Mouse (Mus musculus) G1E-ER4 (cell line): Measurements from ENCODE around the gene Zbtb38. TPM values are rescaled to one million over a fixed set of nuclear protein-coding genes. Genes with fewer than 3 reads are reported as not detected.

Source experiments
- GATA1 ChIP-seq: IDR thresholded peaks from one replicate; pipeline ENCODE4 v1.8.0; 2012; ENCODE audit warnings: low read length, inconsistent platforms
- polyA plus RNA-seq: library from polyadenylated mRNA; stranded (reverse); fragments of >175 nt; gene quantifications from 2 replicates; pipeline ENCODE4 v1.2.3, GENCODE M21; 2012

Zbtb38 gene
- polyA plus RNA-seq, 1 experiment: 2.1 TPM

DNA sequence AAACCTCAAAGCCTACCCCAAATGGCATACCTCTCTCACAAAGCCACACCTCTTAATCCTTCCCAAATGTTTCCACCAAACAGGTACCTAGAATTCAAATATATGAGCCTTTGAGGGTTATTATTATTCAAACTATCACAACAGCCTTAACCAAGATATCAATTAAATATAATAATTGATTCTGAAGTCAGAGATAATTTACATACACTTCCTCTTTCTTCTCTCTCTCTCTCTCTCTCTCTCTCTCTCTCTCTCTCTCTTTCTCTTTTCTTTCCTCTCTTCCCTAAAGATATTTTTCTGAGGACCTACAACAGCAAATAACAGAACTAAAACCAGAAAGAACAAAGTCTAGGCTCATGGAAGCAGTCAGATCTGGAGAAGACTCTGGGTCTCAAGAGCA, 15.2 kb upstream of the Zbtb38 start:
- no peak for TF ChIP-seq GATA1

DNA sequence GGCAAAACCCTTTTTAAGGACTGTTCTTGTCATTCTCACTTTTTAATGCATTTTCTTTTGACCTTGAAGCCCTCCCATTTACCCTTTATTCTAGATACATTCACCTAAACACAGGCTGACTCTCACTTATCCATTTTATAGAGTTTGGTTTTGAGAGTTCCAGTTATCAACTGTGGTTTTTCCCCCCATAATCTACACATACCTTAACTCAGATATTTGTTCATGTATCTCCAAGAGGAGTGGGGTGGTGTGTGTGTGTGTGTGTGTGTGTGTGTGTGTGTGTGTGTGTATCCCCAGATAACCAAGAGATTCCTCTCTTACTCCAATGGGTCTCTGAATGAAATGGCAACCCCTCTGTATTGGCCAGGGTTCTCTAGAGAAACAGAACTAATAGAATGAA, 13.4 kb upstream of the Zbtb38 start:
- no peak for TF ChIP-seq GATA1

DNA sequence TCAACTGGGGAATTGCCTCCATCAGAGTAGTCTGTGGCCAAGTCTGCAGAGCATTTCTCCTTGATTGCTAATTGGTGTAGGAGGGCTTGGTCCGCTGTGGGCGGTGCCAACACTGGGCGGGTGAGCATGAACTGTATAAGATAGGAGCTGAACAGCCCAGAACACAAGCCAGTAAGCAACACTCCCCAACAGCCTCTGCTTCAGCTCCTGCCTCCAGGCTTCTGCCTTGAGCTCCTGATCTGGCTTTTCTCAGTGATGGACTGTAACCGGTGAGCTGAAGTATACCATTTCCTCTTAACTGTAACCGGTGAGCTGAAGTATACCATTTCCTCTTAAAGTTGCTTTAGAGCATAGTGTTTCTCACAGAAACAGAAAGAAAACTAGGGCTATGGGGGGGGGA, 12.8 kb upstream of the Zbtb38 start:
- TF ChIP-seq GATA1: no peak

DNA sequence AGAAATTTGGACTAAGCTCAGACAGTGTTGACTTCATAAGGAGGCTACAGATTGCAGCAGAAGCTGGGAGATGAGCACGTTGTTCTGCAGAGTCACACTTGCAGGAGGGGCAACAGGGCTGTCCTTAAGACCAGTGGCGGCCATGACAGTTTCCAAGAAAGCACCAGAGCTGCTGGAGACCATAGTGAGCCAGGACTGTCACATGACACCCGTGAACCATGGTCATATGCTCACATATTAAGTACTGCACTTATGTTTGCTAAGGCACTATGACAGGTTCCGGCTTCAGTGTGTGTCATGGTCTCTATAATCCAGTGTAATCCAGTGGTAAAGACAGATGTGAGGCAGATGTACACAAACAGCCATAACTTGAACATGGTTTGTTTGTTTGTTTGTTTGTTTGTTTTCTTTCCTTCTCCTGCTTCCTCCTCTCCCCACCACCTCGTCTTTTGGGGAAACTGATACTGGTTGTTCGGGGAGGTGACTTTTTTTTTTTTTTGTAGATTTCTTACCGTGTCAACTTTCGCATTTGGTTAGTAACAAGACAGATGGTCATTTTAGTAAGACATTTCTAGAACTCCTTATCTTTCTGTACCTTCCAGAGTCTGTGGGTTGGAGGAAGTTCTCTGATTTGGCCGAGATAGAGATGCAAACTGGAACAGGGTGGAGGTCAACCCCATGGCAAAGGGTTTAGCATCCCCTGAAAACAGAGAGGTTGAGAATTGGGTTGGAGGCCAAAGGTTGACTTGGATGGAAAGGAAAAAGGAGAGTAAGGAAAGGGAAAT, 11.4 kb upstream of the Zbtb38 start:
- peak; percentile 14 for TF ChIP-seq GATA1

DNA sequence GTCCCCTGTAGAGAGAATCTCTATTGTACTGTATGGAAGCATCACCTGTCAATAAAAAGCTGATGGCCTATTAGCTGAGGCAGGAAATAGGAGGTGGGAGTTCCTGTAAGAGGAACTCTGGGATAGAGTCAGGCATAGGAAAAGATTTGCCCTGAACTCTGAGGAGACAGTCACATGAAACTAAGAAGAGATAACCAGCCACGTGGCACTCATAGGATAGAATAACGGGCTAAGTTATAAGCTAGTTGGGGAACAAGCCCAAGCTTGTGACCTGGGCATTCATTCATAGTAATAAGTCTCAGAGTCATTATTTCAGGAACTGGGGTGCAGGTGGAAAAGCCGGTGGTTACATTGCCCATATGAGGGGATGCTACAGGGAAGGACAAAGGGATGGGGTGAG, 10.4 kb upstream of the Zbtb38 start:
- no peak for TF ChIP-seq GATA1

DNA sequence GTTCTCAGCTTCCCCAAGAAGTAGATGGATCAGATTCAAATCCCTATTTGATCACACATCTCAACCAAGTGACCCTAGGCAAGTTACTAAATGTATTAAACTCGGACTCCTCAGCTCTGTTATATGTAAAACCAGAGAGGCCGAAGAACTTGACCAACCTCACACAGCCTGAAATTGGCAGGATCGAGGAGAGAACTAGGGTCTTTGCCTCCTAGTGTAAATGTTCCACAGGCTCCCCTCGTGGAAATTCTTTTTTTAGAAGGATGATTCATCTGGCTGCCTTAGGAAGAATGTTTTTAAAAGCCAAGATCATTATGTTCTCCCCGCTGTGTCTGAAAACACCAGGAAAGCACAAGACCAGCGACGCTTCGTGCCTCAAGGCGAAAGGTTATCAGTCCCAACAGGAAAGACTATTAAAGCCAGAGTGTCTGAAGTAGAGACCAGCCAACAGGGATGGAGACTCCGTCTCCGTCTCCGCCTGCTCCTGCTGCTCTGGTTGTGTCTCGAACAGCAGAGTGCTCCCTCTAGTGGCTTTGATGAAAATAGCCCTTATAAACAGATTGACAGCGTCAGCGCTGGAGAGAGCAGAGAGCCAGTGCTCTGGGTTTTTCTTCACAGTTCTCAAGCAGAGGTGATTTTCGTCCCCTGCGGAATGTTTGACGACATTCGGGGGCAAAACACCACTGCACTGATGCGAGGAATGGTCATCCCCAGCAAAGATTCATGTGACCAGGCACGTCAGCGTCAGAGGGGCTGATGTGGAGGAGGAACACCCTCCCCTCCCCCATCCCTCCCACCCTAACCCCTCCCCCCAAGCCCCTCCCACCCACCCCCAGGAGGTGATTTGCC, 6.3 kb upstream of the Zbtb38 start:
- TF ChIP-seq GATA1: no peak

DNA sequence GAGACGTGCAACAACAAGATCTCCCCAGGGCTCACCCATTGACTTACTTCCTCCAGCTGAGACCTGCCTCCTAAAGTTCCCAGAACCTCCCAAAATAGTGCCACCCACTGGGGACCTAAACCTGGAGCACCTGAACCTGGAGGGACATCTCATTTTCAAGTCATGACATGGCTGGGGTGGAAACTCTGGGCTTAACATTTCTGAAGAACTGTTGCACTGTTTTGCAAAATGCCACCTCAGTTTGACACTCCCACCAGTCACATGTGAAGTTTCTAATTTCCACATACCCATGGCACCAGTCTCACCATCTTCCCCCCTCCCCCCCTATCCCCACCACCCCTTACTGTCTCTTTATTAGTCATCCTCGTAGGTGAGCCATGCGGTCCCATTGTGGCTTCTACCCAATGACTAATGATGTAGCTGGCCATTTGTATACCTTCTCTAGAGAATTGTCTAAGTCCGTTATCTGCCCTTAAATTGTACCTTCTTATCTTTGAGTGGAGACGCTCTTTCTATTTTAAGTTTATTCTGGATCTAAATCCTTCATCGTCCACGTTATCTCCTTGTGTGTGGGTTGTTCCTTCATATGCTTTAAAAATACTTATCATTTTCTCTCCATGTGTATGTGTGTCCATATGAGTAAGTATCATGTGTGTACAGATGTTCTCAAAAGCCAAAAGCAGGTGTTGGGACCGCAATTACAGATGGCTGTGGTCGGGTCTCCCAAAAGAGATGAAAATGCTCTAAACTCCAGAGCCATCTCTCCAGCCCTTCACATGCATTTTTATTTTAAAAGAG, 4.2 kb upstream of the Zbtb38 start:
- no peak for TF ChIP-seq GATA1

DNA sequence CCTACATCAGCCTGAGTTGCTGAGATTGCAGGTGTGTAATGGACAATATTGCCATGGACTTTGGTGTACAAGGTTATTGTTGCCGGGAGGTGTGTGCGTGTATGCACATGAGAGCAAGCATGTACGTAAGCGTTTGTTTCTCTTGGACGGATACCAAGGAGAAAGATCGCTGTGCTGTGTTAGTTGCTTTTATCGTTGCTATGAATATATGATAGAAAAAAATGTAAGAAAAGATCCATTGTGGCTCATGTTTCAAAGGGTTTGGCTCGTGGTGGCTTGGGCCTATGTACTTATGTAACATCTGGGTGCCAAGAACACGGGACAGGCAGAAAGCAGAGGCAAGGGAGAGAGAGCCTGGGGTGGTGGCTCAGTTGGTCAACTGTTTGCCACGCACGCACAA, 3.1 kb upstream of the Zbtb38 start:
- TF ChIP-seq GATA1: no peak

DNA sequence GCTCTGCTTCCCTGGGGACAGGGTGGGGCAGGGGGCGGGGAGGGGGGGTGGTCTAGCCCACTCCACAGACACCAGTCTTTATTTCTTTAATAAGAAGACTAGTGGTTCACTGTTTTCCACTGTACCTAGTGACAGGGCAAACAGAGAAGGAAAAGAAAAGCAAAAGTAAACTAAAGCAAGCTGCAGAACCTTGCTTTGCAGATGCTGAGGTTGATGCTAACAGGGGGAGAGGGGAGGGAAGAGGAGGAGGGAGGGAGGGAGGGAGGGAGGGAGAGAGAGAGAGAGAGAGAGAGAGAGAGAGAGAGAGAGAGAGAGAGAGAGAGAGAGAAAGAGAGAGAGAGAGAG, 2.0 kb upstream of the Zbtb38 start:
- TF ChIP-seq GATA1: no peak

DNA sequence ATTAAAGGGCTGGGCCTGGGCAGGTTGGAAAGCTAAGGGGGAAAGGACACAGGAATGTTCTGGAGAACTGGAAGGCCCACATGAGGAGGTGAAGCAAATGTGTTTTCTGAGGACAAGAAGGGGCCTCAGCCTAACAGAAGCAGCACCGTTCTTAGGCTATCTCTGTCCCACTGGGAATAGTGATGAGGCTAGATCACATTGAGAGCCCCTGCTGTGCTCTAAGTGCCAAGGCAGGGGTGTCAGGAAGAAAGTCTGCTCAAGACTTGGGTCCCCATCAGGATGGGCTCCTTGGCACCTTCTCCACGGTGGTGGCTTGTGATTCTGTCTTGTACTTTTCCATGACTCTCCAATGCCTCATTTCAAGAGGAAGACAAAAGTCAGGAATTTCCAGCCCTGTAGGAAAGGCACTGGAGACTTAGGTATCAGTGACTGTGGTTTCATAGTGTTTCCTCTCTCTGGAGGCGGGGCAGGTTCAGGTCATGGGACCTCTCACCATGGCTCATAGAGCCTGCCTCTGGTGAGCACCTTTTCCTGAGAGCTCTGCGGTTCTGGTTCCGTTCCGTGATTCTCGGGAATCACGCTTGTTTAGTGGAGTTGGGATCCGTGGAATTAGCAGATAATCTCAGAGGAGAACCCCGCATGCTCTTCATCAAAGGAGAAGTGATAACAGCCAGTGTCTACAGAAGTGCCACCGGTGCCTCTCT, 1.4 kb upstream of the Zbtb38 start:
- TF ChIP-seq GATA1: no peak

DNA sequence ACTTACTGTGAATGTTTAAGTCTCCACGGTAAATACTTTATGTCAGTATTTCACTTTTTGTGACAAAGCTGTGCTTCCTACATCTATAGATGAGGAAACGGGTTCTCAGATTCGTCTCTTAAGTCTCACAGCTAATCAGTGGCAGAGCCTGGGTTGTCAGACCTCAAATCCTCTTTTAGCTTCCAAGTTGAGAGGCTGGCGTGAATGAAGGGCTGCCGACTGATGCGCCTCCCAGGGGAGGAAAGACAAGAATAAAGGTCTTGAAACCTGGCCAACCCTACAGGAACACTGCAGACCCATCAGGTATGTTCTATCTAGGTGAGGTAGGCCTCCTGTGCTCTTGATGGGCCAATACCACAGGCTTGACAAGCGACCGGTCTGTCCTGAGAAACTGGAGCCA, 761 bp upstream of the Zbtb38 start:
- no peak for TF ChIP-seq GATA1

DNA sequence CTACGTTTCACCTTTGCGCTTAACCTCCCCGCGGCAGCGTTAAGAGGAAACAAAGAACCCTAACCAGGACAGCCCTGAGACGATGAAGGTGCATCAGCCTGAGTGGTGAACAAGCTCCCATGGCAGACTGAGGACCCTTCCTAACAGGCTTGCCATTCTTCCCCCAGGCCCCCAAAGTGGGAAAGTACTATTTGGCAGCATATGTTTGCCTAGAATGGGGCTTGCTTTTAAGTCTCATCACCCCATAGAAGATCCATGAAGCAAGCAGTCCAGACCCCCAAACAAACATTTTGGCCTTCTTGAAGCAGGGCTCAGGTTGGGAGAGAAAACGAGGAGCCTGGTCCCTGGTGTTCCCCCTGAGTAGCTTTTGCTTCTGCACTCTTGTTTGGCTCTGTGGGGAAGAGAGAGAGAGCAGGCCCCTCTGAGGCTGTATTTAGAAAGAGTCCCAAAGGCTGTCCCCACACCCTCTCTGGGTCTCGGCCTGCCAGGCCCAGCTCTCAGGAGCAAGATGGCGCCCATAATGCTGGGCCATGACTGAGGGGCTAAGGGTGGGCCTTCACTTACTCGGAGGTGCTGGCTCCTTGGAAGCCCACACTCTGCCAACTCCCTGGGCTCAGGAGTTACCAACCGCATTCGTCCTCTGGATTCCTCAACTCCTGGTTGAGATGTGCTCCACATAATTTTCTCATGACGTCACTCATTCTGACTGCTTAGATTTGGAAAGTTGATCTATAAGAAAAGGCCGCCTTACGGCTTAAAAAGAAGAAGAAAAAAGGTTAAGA, 619 bp downstream of the Zbtb38 start:
- no peak for TF ChIP-seq GATA1

DNA sequence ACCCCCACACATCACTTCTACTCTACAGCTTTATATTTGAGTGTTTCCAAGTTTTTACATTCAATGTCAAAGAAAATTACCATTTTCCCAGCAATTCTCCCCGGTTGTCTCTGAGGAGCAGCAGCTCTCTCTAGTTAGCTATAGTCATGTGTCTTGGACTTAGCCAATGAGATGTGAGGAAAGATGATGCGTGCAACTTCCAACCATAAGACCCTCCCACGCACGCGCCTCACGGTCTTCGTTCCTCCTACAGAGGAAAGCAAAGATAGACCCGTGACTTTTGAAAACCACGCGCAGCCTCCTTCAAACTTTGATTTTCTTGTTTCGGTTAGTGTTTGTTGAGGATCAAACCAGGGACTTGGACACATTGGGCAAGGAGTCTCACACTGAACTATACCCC, 2.0 kb downstream of the Zbtb38 start:
- no peak for TF ChIP-seq GATA1

DNA sequence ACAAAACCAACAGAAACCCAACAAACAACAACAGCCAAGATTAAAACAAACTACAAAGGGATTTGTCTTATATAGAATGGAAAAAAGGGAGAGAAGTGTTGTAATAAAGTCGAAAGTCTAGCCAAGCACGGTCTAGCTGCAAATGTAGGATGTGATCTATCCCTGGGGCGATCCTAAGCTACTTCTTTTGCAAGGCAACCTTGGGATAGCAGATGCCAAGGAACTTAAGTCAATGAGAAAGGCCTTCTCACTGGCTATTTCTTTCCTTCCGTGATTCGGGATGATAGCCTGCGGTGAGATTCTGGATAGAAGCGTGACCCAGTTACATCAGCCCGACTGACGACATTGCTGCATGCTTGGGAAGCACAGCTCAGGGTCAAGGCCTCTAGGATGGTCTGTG, 6.1 kb downstream of the Zbtb38 start:
- no peak for TF ChIP-seq GATA1

DNA sequence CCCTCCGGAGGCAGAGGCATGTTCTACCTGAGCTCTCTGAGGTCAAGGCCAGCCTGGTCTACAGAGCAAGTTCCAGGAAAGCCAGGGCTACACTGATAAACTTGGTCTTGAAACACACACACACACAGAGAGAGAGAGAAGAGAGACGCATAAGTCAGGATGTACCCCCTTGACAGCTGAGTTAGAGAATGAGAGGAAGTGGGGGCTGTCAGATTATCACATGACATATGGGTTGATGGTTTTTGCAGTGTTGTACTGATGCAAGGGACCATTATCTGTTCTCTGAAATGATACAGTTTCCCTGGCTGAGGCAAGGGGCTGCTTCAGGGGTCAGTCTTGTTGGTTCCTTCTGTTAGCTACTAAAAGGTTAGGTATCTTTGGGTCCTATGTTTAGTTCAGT, 7.7 kb downstream of the Zbtb38 start:
- no peak for TF ChIP-seq GATA1
